Mouse (Mus musculus): ENCODE measurements around the gene Olfr8.
"Not testable (repeated sequence)": the region's sequence is repeated elsewhere in the genome, so short reads cannot be mapped to it uniquely, and the experiment has no call there.

GRCm38 (mm10) chr10:78950336-78950735 is at the start of gene Olfr8:
- TF ChIP-seq POLR2A (IDR thresholded peaks at IDR 0.05; ENCODE audit: extremely low read depth, insufficient read depth, low read length); CTCF (IDR thresholded peaks at IDR 0.05; ENCODE audit: low read depth, low read length): not testable (repeated sequence)

Data from liver, adult 2 months (tissue).